Mouse (Mus musculus): Measurements from ENCODE around the gene Ccdc82. TPM values are rescaled to one million over a fixed set of nuclear protein-coding genes. Genes with fewer than 3 reads are reported as not detected.

The Ccdc82 gene
- polyA plus RNA-seq, 1 experiment from 2014 or later, result 7.7 TPM

GRCm38 (mm10) chr9:13323074-13323473 lies 76.3 kb downstream of the Ccdc82 start:
- no peak for ATAC-seq (replicated peaks; ENCODE audit: insufficient number of reproducible peaks, low FRiP score, low TSS enrichment, low read depth)
- no peaks in the 10 kb centered on the region for H3K9me3 ChIP-seq (replicated peaks; ENCODE audit: control insufficient read depth, low read length)
- no peaks in the 10 kb centered on the region for H3K4me1 ChIP-seq (ENCODE audit: control insufficient read depth, insufficient read depth, low read length)
- WGBS, result 80% methylated on average over 2 of the region's 2 CpGs
- no peak overlapping the region for H3K4me2 ChIP-seq (ENCODE audit: low read depth, low read length)
- no peak overlapping the region for H3K4me3 ChIP-seq (ENCODE audit: low read depth, low read length)
- no peaks in the 10 kb centered on the region for H3K36me3 ChIP-seq (replicated peaks; ENCODE audit: control insufficient read depth, insufficient read depth, low read depth, low read length)
- H3K9ac ChIP-seq (replicated peaks; ENCODE audit: low read length), result no peak overlapping the region
- no peak overlapping the region for H3K27ac ChIP-seq (replicated peaks; ENCODE audit: low read depth, low read length)
- no peaks in the 10 kb centered on the region for H3K27me3 ChIP-seq (ENCODE audit: control insufficient read depth, insufficient read depth, low read length)
- DNase-seq (ENCODE audit: low spot score), result no peak

- 18% methylated on average over 1 of the region's 1 CpGs for WGBS
- no peaks in the 10 kb centered on the region for H3K9me3 ChIP-seq (replicated peaks; ENCODE audit: control insufficient read depth, low read length)
- no peak for ATAC-seq (replicated peaks; ENCODE audit: insufficient number of reproducible peaks, low FRiP score, low TSS enrichment, low read depth)
- DNase-seq (ENCODE audit: low spot score), result no peak
- no peak overlapping the region for H3K4me3 ChIP-seq (ENCODE audit: low read depth, low read length)
- no peaks in the 10 kb centered on the region for H3K27me3 ChIP-seq (ENCODE audit: control insufficient read depth, insufficient read depth, low read length)
- no peaks in the 10 kb centered on the region for H3K36me3 ChIP-seq (replicated peaks; ENCODE audit: control insufficient read depth, insufficient read depth, low read depth, low read length)
- no peak overlapping the region for H3K4me2 ChIP-seq (ENCODE audit: low read depth, low read length)
- no peak overlapping the region for H3K9ac ChIP-seq (replicated peaks; ENCODE audit: low read length)
- no peak overlapping the region for H3K27ac ChIP-seq (replicated peaks; ENCODE audit: low read depth, low read length)
- H3K4me1 ChIP-seq (ENCODE audit: control insufficient read depth, insufficient read depth, low read length), result no peaks in the 10 kb centered on the region
These were observed 76.9 kb downstream of the Ccdc82 start for GRCm38 (mm10) chr9:13323612-13324011.

Other genes starting within 250 kb of the Ccdc82 start
- gene Jrkl, start 1.1 kb upstream of the Ccdc82 start, polyA plus RNA-seq (2014; fragmentation: Nextera tagmentation; extraction: Ambion mirVana), result 8.6 and 10.2 TPM in 2 replicates
- gene Maml2, start 51.0 kb downstream of the Ccdc82 start, polyA plus RNA-seq (2014; fragmentation: Nextera tagmentation; extraction: Ambion mirVana), result 8.6 and 10.5 TPM in 2 replicates
- not detected in 2 replicates for gene Gm17571, start 199.8 kb downstream of the Ccdc82 start, polyA plus RNA-seq (2014; fragmentation: Nextera tagmentation; extraction: Ambion mirVana)

All from embryonic facial prominence, embryonic 11.5 days (tissue).